Mouse (Mus musculus) bone marrow, adult 2 months (tissue): ENCODE data around the gene Zfc3h1.

Source experiments
- CTCF ChIP-seq: fragments of 200-500 bp; IDR thresholded peaks from 2 replicates; pipeline ENCODE4 v1.5.1; 2011; ENCODE audit warnings: low read length, control low read depth; ENCODE audit not compliant: control insufficient read depth, insufficient read depth
- POLR2A ChIP-seq: fragments of 200-500 bp; IDR thresholded peaks from 2 replicates; pipeline ENCODE4 v1.6.1; 2011; ENCODE audit warnings: low read depth, mild to moderate bottlenecking, control low read depth, low read length, borderline replicate concordance; ENCODE audit not compliant: control insufficient read depth

DNA sequence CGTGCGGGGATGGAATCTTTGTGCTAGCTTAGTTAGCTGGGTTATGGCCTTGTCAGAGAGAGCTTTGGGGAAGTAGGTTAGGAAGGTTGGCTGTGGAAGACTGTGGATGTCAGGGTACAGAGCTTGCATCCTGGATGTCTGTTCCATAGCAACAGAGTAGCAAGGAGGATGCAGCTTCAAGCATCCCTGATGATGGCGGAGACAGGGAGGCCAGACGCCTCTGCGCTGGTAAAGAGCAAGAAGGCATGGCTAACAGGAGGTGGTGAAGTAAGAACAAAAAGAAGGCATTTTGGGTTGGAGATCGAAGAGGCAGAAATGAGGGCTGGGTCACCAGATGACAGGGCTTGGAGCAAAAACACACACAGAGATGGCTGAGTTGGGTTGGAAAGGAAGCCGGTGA is 83.9 kb downstream of the Zfc3h1 start:
- TF ChIP-seq POLR2A (no peak), CTCF (no peak)
